Mouse (Mus musculus) retina, postnatal 7 days (tissue): ENCODE measurements around the gene Themis2.
"Not testable (repeated sequence)": the region's sequence is repeated elsewhere in the genome, so short reads cannot be mapped to it uniquely, and the experiment has no call there.

Source experiments
- DNase-seq: peaks from one replicate; pipeline ENCODE4 v3.0.0-alpha.2; 2012; ENCODE audit warnings: low read depth, low spot score

The Themis2 gene

GRCm38 (mm10) chr4:132799845-132800244 is 3.7 kb upstream of the Themis2 start:
- DNase-seq, result no peak

DNA sequence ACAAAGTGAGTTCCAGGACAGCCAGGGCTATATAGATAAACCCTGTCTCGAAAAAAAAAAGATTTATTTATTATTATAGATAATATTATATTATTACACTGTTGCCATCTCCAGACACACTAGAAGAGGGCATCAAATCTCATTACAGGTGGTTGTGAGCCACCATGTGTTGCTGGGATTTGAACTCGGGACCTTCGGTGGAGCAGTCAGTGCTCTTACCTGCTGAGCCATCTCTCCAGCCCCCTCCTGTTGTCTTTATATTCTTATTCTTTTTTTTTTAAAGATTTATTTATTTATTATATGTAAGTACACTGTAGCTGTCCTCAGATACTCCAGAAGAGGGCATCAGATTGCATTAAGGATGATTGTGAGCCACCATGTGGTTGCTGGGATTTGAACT is 2.5 kb upstream of the Themis2 start:
- DNase-seq, result not testable (repeated sequence)

- no peak for DNase-seq
Measured at GRCm38 (mm10) chr4:132798028-132798427, 1.8 kb upstream of the Themis2 start.

DNA sequence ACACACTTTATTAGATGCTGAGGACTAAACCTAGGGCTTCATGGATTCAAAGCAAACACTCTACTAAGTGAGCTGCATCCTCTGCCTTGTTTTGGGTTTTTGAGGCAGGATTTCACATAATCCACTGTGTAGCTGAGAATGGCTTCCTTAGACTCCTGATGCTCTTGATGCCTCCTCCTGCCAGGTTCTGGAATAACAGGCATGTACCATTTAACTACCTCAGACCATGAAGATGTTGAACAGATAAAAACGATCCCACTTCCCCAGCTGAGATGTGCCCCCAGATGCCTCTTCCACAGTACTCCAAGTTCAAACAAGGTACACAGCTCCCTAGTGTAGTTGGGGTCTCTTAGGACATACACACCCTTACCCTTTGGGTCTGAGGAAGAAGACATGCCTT is 1.3 kb upstream of the Themis2 start:
- DNase-seq, result no peak

DNA sequence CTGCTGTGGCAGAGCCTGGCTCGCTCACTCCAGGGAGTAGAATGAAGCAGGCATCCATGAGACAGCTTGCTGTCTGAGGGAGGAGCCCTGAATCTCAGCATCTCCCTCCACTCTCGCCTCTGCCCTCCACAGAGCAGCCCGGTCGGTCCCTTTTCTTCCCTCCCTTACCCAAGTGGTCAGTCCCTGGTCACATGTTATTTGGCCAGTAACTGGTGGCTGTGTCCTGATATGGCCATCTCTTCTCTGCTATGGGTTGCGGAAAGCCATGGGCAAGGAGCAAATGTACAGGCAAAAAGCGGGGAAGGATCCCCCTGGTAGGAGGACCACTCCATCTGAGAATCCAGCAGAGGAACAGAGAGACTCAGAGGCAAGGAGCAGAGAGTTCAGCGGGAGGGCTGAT is 1.0 kb downstream of the Themis2 start:
- no peak for DNase-seq

GRCm38 (mm10) chr4:132794760-132795159 is 1.4 kb downstream of the Themis2 start:
- no peak for DNase-seq

DNA sequence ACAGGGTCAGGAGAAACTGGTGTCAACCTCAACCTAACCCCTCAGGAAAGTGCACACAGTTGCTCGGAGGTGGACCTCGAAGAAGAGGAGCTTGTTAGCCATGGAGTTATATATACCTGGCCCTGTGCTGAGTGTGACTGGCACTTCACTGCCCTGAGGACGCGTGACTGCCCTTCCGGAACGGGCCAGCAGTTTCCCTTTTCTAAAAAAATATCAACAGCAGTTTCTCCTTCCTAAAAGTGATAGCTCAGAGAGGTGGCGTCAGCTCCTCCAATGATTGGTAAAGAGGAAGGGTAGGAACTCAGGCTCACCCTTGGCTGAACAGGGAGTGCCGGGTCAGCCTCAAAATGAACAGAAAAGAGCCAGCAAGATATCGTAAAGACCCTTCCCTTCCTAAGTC is 2.2 kb downstream of the Themis2 start:
- DNase-seq, result no peak

DNA sequence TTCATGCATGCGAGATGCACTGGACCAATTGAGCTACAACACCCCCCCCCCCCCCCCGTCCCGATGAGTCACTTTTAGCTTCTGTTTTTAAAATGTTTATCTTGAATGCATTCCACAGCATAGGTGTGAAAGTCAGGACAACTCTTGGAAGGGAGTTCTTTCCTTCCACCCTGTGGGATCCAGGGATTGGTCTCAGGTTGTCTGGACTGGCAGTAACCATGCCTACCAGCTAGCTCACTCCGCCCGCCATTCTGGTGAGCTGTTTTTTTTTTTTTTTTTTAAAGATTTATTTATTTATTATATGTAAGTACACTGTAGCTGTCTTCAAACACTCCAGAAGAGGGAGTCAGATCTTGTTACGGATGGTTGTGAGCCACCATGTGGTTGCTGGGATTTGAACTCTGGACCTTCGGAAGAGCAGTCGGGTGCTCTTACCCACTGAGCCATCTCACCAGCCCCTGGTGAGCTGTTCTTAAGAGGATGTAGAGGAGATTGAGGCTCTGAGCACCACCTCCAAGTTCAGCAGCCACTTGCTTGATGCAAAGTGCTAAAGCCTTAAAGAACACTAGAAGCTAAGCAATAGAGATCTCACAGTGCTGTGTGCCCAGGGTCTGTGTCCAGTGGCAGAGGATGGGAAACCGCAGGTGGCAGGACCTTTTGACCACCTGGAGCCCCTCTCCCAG is 2.7 kb downstream of the Themis2 start:
- DNase-seq, result not testable (repeated sequence)

- no peak for DNase-seq
Measured at GRCm38 (mm10) chr4:132789731-132790130, 6.5 kb downstream of the Themis2 start.

GRCm38 (mm10) chr4:132785228-132785627 is 11.0 kb downstream of the Themis2 start:
- no peak for DNase-seq

DNA sequence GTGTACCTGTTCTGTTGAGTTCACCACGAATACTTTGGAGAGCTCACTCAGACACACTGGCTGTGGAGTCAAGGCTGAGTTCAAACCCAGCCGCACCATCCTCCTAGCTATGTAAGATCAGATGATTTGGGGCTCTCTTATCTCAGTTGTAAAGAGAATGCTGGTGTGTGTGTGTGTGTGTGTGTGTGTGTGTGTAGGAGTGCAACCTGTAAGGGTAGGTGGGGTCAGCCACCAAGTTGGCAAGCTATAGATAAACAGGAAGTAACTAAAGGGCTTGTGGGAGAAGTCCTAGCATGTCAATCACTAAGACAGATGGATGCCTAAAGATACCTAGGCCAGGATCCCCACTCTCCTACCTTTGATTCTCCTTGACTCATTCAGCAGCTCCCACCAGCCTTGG is 12.5 kb downstream of the Themis2 start:
- no peak for DNase-seq

DNA sequence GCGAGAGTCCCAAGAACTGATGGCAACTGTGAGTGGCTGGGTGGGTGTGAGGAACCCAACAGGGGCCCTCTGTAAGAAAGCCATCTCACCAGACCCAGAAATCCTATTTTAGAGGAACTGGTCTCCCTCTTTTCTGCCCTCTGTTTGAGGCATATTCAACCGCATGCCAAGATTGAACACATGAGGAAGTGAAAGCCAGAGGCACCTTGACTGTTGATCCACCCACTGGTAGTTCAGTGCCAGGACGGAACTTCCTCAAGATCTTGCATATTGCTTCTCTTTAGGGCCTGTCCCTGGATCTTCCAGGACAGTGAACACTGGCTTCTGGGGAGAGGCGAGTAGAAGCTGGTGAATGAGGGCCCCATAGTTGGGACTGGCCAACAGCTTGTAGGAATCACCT is 15.9 kb downstream of the Themis2 start:
- no peak for DNase-seq

GRCm38 (mm10) chr4:132778562-132779201 is 17.5 kb downstream of the Themis2 start:
- no peak for DNase-seq

GRCm38 (mm10) chr4:132776764-132777163 is 19.4 kb downstream of the Themis2 start:
- peak; percentile 33 for DNase-seq

- DNase-seq, result no peak
Measured at GRCm38 (mm10) chr4:132774905-132775304, 21.3 kb downstream of the Themis2 start.

DNA sequence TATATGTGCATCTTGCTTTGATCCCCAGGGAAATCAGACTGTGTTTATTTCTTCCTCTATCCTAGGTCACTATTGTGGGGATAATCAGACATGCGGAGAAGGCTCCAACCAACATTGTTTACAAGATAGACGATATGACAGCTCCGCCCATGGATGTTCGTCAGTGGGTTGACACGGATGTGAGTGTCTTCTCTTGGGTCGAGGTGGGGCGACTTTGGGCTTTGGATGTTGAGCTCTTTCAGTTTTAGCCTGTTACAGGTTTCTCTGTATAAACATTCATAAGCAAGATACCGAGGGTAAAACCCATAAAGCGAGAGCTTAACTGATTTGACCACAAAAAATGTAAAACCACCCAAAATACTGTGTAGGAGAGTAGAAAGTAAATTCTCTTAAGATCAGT is 24.4 kb downstream of the Themis2 start:
- DNase-seq, result no peak

GRCm38 (mm10) chr4:132767914-132768876 is 28.0 kb downstream of the Themis2 start, which contains the start of gene Rpa2:
TSS of gene Rpa2 (plus strand) at chr4:132768332.
- DNase-seq, result peak; percentile 100

DNA sequence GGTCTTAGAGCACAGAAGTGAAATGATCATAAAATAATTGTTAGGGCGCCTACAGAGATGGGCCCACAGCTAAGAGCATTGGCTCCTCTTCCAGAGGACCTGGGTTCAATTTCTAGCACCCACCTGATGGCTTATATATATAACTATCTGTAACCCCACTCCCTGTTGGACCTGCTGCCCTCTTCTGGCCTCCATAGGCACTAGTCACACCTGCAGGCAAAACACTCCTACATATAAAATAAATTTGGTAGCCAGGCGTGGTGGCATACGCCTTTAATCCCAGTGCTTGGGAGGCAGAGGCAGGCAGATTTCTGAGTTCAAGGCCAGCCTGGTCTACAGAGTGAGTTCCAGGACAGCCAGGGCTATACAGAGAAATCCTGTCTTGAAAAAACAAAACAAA is 33.1 kb downstream of the Themis2 start:
- DNase-seq, result not testable (repeated sequence)

GRCm38 (mm10) chr4:132762602-132763001 is 33.6 kb downstream of the Themis2 start:
- DNase-seq, result no peak

- no peak for DNase-seq
Measured at GRCm38 (mm10) chr4:132760296-132760695, 35.9 kb downstream of the Themis2 start.

DNA sequence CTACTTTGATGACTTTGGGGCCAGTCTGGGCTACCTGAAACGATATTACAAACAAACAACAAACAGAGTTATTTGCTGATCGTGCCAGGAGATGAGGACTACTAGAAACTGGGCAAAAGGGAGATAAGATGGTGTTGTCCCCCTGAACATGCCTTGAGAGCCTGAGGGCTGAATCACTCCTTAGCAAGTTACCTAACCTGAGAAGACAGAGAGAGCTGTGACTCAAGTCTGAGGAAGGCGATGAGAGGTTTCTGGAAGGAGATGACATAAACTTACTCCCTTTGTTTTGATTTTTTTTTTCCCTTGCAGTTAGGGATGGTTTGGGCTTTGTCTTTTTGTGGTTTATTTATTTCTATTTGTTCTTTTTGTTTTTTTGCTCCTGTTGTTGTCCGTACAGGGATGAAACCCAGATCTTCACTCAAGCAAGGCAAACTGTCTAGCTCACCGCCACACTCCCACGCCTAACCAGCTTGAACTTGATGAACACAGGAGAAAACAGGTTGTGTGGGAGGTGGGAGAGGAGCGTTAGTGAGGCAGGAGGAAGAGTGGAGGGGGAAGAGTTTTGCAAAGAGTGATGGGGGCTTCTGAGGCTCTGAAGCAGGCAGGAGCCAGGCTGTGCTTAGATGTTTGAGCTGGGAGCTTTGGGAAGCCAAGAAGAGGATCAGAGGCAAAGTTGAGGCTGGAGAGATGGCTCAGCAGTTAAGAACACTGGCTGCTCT is 38.4 kb downstream of the Themis2 start:
- DNase-seq, result no peak

GRCm38 (mm10) chr4:132756974-132757373 is 39.2 kb downstream of the Themis2 start, which contains the start of gene Smpdl3b:
TSS of gene Smpdl3b (minus strand) at chr4:132757252.
- DNase-seq, result peak; percentile 32
